Mouse (Mus musculus) forebrain, embryonic 10.5 days (tissue): ENCODE results near the gene Asic5. TPM values are rescaled to one million over a fixed set of nuclear protein-coding genes. Genes with fewer than 3 reads are reported as not detected.

Source experiments
- DNase-seq: peaks from one replicate; pipeline ENCODE4 v3.0.0-alpha.2; 2017; ENCODE audit warnings: low spot score; ENCODE audit errors: extremely low spot score
- H3K27ac ChIP-seq: fragments of 300-500 bp; sonication (generic); 2 replicates; pipeline ENCODE4 v1.5.1; 2016; ENCODE audit warnings: mild to moderate bottlenecking
- H3K27me3 ChIP-seq: fragments of 300-500 bp; sonication (generic); 2 replicates; pipeline ENCODE4 v1.6.1; 2016; ENCODE audit warnings: mild to moderate bottlenecking; ENCODE audit not compliant: poor library complexity, severe bottlenecking
- H3K36me3 ChIP-seq: fragments of 300-500 bp; sonication (generic); replicated peaks from 2 replicates; pipeline ENCODE4 v1.6.1; 2016; ENCODE audit warnings: mild to moderate bottlenecking, moderate library complexity
- H3K4me1 ChIP-seq: fragments of 300-500 bp; sonication (generic); 2 replicates; pipeline ENCODE4 v1.6.1; 2016
- H3K4me3 ChIP-seq: fragments of 300-500 bp; sonication (generic); 2 replicates; pipeline ENCODE4 v1.5.1; 2016; ENCODE audit warnings: mild to moderate bottlenecking, moderate library complexity
- H3K9me3 ChIP-seq: fragments of 300-500 bp; sonication (generic); 2 replicates; pipeline ENCODE4 v1.6.1; 2016; ENCODE audit warnings: mild to moderate bottlenecking, moderate library complexity
- WGBS: fragments of 180-500 bp; shearing (Covaris S2); methylation state at CpG from one replicate; pipeline ENCODE4 v1.1.7; 2016; 5-methylcytosine and 5-hydroxymethylcytosine counted together
- polyA plus RNA-seq: library from polyadenylated mRNA; unstranded; fragments of >200 nt; fragmentation: Nextera tagmentation; extraction: Ambion mirVana; gene quantifications from 2 replicates; pipeline ENCODE4 v1.2.1, GENCODE M21; 2016

Asic5 gene
- polyA plus RNA-seq, 1 experiment from 2014 or later = not detected

DNA sequence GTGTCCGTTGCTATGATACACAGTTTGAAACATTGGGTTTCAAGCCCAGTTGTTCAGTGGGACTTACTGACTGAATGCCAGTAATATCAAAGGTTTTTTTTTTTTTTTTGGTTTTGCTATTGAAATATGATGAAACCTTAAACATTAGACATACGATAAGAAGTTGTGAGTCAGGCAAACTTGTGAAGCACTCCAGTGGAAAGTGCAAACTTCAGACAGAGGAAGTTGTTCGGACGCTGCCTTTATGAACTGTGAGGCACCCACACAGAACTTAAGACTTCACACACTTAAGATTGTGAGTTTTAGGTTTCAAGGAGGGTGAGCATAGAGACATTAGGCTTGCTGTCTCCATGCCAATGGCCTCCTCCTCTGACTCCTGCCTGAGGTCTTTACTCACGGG is 514 bp upstream of the Asic5 start:
- H3K27me3 ChIP-seq = no peaks in the 10 kb centered on the region
- no peak overlapping the region for H3K4me3 ChIP-seq
- H3K4me1 ChIP-seq = no peaks in the 10 kb centered on the region
- H3K36me3 ChIP-seq = no peaks in the 10 kb centered on the region
- H3K9me3 ChIP-seq = no peaks in the 10 kb centered on the region
- no peak overlapping the region for H3K27ac ChIP-seq
- no peak for DNase-seq
- WGBS = 91% methylated on average over 5 of the region's 5 CpGs

DNA sequence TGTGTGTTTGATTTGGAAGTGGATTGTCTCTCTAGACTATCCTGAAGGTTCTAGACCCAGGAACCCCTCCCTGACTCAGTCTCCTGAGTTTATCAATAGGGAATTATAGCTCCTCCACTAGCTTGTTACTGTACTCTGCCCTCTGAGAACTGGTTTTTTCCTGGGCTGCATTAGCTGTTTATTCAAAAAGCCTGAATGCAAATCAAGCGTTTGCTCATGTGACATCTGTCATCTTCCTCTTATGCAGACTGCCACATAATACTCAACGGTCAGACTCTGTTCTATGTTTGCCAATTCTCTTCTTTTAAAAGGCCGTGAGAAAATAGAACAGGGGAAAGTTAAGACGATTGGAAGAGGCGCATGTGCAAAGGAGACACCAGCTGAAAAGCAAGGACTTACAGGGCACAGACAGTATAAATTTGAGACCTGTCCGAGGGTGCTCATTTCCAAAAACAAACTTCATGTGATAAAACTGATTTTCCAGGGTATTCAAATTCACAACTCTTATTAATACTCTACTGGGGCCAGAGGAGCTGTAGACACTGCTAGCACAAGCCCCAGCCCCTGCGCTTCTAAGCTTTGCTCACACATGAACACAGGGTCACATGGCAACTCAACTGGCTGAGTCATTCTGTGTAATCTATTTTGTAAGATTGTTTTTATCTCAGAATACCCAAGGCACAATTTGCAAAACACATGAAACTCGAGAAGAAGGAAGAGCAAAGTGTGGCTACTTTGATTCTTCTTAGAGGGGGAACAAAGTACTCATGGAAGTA is 1.2 kb downstream of the Asic5 start:
- DNase-seq = no peak
- no peaks in the 10 kb centered on the region for H3K4me1 ChIP-seq
- H3K27me3 ChIP-seq = no peaks in the 10 kb centered on the region
- WGBS = 87% methylated on average over 8 of the region's 8 CpGs
- no peaks in the 10 kb centered on the region for H3K9me3 ChIP-seq
- no peak overlapping the region for H3K27ac ChIP-seq
- H3K4me3 ChIP-seq = no peak overlapping the region
- no peaks in the 10 kb centered on the region for H3K36me3 ChIP-seq

- WGBS = 57% methylated on average over 1 of the region's 1 CpGs
- no peak for DNase-seq
- no peaks in the 10 kb centered on the region for H3K4me1 ChIP-seq
- H3K27ac ChIP-seq = no peak overlapping the region
- no peaks in the 10 kb centered on the region for H3K36me3 ChIP-seq
- H3K9me3 ChIP-seq = no peaks in the 10 kb centered on the region
- no peak overlapping the region for H3K4me3 ChIP-seq
- no peaks in the 10 kb centered on the region for H3K27me3 ChIP-seq
Observed at GRCm38 (mm10) chr3:81985100-81985499, 3.0 kb downstream of the Asic5 start.

GRCm38 (mm10) chr3:81986103-81986502 is 4.0 kb downstream of the Asic5 start:
- Histone ChIP-seq H3K36me3 (no peaks in the 10 kb centered on the region), H3K4me3 (no peak overlapping the region), H3K9me3 (no peaks in the 10 kb centered on the region), H3K27me3 (no peaks in the 10 kb centered on the region), H3K27ac (no peak overlapping the region), H3K4me1 (no peaks in the 10 kb centered on the region)
- 96% methylated on average over 2 of the region's 2 CpGs for WGBS
- no peak for DNase-seq

GRCm38 (mm10) chr3:81987628-81988027 is 5.5 kb downstream of the Asic5 start:
- no peak for DNase-seq
- Histone ChIP-seq H3K36me3 (no peaks in the 10 kb centered on the region), H3K9me3 (no peaks in the 10 kb centered on the region), H3K4me3 (no peak overlapping the region), H3K27ac (no peak overlapping the region), H3K4me1 (no peaks in the 10 kb centered on the region), H3K27me3 (no peaks in the 10 kb centered on the region)
- WGBS = 97% methylated on average over 3 of the region's 3 CpGs

- no peaks in the 10 kb centered on the region for H3K36me3 ChIP-seq
- no peak overlapping the region for H3K4me3 ChIP-seq
- H3K27me3 ChIP-seq = no peaks in the 10 kb centered on the region
- no peak for DNase-seq
- H3K4me1 ChIP-seq = no peaks in the 10 kb centered on the region
- WGBS = 41% methylated on average over 2 of the region's 2 CpGs
- H3K27ac ChIP-seq = no peak overlapping the region
- no peaks in the 10 kb centered on the region for H3K9me3 ChIP-seq
Observed at GRCm38 (mm10) chr3:81989692-81990141, 7.6 kb downstream of the Asic5 start.

GRCm38 (mm10) chr3:81990531-81990930 is 8.4 kb downstream of the Asic5 start:
- Histone ChIP-seq H3K27me3 (no peaks in the 10 kb centered on the region), H3K36me3 (no peaks in the 10 kb centered on the region), H3K4me3 (no peak overlapping the region), H3K27ac (no peak overlapping the region), H3K4me1 (no peaks in the 10 kb centered on the region), H3K9me3 (no peaks in the 10 kb centered on the region)
- DNase-seq = no peak
- 79% methylated on average over 3 of the region's 3 CpGs for WGBS

DNA sequence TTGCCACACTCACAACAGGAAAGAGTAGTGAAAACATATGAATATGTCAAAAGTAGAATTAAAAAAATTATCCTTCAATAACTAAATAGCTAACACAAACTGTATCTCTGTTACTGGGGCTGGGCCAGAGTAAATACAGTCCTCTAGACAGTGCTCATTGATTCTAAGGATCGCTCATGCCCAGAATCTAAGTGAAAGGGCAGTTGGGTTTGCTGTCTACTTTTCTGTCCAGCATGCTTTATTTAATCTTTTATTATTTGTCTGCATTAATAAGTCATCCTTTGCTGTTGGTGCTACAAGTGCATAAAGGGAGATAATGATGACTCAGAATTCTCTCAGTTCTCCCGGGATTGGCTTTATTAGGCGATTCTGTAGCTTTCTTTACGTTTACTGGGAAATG is 13.3 kb downstream of the Asic5 start:
- no peaks in the 10 kb centered on the region for H3K9me3 ChIP-seq

DNA sequence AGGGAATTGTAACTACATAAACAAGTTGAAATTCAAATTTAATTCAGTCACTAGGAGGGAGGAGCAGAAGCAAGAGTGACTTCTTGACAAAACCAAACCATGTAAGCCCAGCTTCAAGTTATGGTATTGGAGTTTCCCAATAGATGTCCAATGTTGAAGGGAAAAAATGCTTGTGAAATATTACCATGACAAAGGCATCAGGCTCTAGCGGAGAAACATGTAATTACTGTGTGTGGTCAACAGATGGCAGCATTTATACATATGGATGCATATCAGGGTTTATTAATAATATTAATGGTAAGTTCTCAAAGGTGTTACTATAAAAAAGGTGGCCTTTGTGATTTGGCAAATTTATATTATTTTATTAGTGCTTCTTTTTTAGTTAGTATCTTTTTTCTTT is 13.9 kb downstream of the Asic5 start:
- DNase-seq = no peak
- H3K4me1 ChIP-seq = peaks cover 9% of the 10 kb centered on the region; the same call in 1 of the 2 replicates
- H3K4me3 ChIP-seq = no peak overlapping the region
- H3K27me3 ChIP-seq = no peaks in the 10 kb centered on the region
- no peak overlapping the region for H3K27ac ChIP-seq
- H3K36me3 ChIP-seq = no peaks in the 10 kb centered on the region
- WGBS = 2% methylated on average over 1 of the region's 1 CpGs
- no peaks in the 10 kb centered on the region for H3K9me3 ChIP-seq

More for the DNA sequence above, 13.3 kb downstream of the Asic5 start:
- Histone ChIP-seq H3K27me3 (no peaks in the 10 kb centered on the region), H3K36me3 (no peaks in the 10 kb centered on the region), H3K4me3 (no peak overlapping the region), H3K4me1 (peaks cover 9% of the 10 kb centered on the region; the same call in 1 of the 2 replicates), H3K27ac (no peak overlapping the region)
- 42% methylated on average over 4 of the region's 4 CpGs for WGBS
- DNase-seq = no peak

DNA sequence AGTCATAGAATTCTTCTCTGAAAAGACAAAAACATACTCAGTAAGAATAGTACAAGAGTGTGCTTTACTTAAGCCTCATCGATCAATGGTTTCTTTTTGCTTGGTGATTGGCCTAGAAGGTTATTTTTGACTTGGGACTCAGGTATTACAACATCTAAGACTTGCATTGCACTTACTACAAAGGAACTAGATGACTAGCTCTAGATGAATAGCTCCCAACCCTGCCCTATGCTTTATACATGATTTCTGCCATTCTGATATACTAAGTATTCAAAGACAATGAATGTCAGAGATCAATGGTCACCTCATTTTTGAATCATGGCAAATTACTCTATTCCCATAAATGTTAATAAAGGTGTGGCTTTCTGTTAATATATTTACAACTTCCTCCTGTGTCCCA is 24.9 kb downstream of the Asic5 start:
- Histone ChIP-seq H3K4me1 (no peaks in the 10 kb centered on the region), H3K4me3 (no peak overlapping the region), H3K27ac (no peak overlapping the region), H3K36me3 (no peaks in the 10 kb centered on the region), H3K9me3 (no peaks in the 10 kb centered on the region), H3K27me3 (no peaks in the 10 kb centered on the region)
- no peak for DNase-seq
- WGBS = 93% methylated on average over 1 of the region's 1 CpGs

DNA sequence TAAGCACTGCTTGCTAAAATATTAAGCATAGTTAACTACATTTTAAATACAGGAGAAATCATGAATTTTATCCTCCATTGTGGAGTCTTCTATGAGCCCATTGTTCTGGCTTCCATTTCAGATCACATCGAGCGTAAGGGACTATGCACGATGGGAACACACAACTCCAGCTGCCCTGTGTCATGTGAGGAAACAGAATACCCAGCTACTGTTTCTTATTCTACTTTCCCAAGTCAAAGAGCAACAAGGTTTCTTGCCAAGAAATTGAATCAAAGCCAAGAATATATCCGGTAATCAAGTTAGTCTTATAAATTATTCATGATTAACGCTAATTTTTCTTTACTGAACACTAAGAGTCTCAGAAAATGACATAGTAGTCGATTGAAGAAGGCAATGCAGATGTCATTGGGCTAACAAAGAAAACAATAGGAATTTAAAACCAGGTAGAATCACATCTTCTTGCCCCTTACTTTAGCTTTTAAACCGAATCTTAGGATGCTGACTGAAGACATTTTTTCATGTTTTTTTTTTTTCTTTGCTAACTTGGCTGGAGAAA is 32.1 kb downstream of the Asic5 start:
- Histone ChIP-seq H3K36me3 (no peaks in the 10 kb centered on the region), H3K9me3 (no peaks in the 10 kb centered on the region), H3K27ac (no peak overlapping the region), H3K27me3 (no peaks in the 10 kb centered on the region), H3K4me3 (no peak overlapping the region), H3K4me1 (no peaks in the 10 kb centered on the region)
- WGBS = 85% methylated on average over 7 of the region's 7 CpGs
- DNase-seq = no peak

DNA sequence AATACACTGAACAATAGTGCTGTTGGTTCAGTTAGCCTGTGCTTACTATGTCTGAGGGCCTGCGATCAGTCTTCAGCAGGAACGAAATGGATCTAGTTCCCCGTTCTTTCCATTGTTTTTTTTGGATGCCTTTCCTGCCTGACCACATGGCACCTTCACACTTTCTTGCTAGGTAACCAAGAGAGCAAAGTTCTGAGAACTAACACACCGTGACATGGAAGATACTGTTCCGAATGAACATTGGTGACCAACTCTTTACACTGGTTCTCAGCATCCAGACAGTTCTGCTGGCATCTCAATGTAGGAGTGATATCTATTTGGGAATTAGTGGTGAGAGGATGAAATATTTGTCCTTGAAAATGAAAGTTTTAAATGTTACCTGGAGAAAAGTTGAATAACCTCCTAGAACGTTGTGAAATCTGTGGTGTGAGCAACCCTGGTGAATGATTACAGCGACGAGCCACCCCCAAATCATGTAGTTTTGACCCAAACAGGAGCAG is 40.4 kb downstream of the Asic5 start:
- H3K27me3 ChIP-seq = no peaks in the 10 kb centered on the region
- H3K9me3 ChIP-seq = no peaks in the 10 kb centered on the region
- H3K4me1 ChIP-seq = no peaks in the 10 kb centered on the region
- no peak overlapping the region for H3K27ac ChIP-seq
- H3K4me3 ChIP-seq = no peak overlapping the region
- 90% methylated on average over 8 of the region's 8 CpGs for WGBS
- no peaks in the 10 kb centered on the region for H3K36me3 ChIP-seq
- no peak for DNase-seq

DNA sequence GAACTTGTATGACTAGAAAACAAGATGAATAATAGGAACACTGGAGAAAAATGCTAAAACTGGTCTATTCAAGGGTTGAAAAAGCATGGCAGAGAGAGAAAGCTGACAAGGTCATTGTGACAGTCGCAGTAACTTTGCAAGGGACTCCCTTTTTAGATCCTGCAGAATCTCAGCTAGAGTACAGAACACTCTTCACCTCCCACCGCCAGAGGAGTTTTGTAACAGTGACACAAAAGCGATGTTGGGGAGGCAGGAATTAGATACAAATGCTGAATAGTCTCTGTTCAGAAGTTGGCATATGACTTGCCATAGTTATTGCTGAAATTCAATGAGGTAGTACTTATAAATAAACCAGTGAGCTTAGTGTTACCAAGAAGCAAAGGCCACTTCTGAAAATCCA is 41.0 kb downstream of the Asic5 start:
- Histone ChIP-seq H3K9me3 (no peaks in the 10 kb centered on the region), H3K36me3 (no peaks in the 10 kb centered on the region), H3K27me3 (no peaks in the 10 kb centered on the region), H3K4me1 (no peaks in the 10 kb centered on the region), H3K27ac (no peak overlapping the region), H3K4me3 (no peak overlapping the region)
- WGBS = 92% methylated on average over 3 of the region's 3 CpGs
- DNase-seq = no peak
